Mouse (Mus musculus) MEL (cell line): ENCODE results near the gene Hoxb8.

Experiments
- CTCF ChIP-seq, 3 experiments: IDR thresholded peaks in 2 of 3; conservative IDR thresholded peaks in 1 of 3; 2 replicates each; pipeline ENCODE4 v1.5.1; 2011 to 2012; ENCODE audit warnings: low read length in 3 of 3, low read depth in 2 of 3, mild to moderate bottlenecking in 2 of 3, improper control_type of control experiment in 1 of 3, inconsistent platforms in 1 of 3, mixed read lengths in 1 of 3, moderate library complexity in 1 of 3; ENCODE audit not compliant: control insufficient read depth in 1 of 3, insufficient read depth in 1 of 3, poor library complexity in 1 of 3, severe bottlenecking in 1 of 3
- MAX ChIP-seq: IDR thresholded peaks from 2 replicates; pipeline ENCODE4 v1.6.1; 2011; ENCODE audit warnings: low read length, improper control_type of control experiment
- POLR2AphosphoS5 ChIP-seq: IDR thresholded peaks from 2 replicates; pipeline ENCODE4 v1.6.1; 2012; ENCODE audit warnings: low read depth, borderline replicate concordance, mild to moderate bottlenecking, inconsistent platforms, low read length, moderate library complexity, mixed read lengths
- TBP ChIP-seq: IDR thresholded peaks from 2 replicates; pipeline ENCODE4 v1.8.0; 2011; ENCODE audit warnings: low read depth, low read length, improper control_type of control experiment

- TF ChIP-seq MAX (no peak), CTCF (IDR thresholded peaks at IDR 0.05 in 2 of 3, conservative IDR thresholded peaks at IDR 0.05 in 1 of 3; ENCODE audit: control insufficient read depth in 1 of 3, insufficient read depth in 1 of 3, low read depth in 2 of 3, low read length in 3 of 3, poor library complexity in 1 of 3, severe bottlenecking in 1 of 3) (no peak), TBP (no peak), POLR2AphosphoS5 (no peak)
These were observed 38.2 kb downstream of the Hoxb8 start for GRCm38 (mm10) chr11:96319910-96320309.
